Mouse (Mus musculus): Measurements from ENCODE around the gene Zfpm1. TPM values are rescaled to one million over a fixed set of nuclear protein-coding genes. Genes with fewer than 3 reads are reported as not detected.

Gene Zfpm1
- polyA plus RNA-seq, 1 experiment from 2014 or later = 1.1 TPM

DNA sequence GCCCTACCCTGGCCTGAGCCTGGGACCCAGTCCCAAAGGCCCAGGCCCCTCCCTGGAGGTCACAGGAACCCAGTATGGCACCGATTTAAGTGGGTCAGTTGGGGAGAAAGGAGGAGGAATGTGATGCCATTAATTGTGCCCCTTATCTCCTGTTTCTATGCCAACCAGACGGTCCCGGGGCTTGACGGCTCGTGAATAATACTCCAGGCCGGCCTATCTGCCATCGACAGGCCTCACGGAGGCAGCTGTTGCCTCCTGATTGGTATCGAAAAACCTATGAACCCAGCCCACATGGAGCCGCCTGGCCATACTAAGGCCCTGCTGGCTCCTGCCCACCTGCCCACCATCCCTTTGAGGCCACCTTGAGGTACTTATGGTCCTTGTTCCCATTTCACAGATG is 5.0 kb downstream of the Zfpm1 start:
- Histone ChIP-seq H3K4me3 (no peak overlapping the region), H3K4me2 (no peak overlapping the region), H3K9ac (no peak overlapping the region), H3K27ac (no peak overlapping the region), H3K9me3 (no peaks in the 10 kb centered on the region), H3K4me1 (peaks cover 30% of the 10 kb centered on the region), H3K27me3 (peaks cover 33% of the 10 kb centered on the region), H3K36me3 (no peaks in the 10 kb centered on the region)
- ATAC-seq (ENCODE audit: insufficient number of reproducible peaks, low FRiP score, low TSS enrichment, low read depth) = no peak
- 74% methylated on average over 10 of the region's 10 CpGs for WGBS

DNA sequence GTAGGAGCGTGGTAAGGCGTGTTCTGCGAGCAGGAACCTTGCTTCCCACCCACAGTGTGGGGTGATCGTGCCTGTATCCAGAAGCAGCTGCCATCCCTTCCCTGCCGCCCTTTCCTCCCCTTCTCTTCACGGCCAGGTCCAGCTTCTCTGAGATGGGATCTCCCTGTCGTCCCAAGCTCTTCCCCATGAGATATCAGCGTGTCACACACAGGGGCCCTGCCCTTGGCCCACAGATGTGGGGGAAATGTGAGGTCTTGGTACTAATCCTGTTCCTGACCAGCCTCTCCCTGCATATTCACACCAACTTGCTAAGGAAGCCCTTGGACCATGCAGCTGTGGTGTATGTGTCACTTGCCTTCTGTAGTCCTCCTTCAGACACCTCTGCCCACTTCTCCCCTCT is 5.8 kb downstream of the Zfpm1 start:
- peaks cover 33% of the 10 kb centered on the region for H3K27me3 ChIP-seq
- no peaks in the 10 kb centered on the region for H3K9me3 ChIP-seq
- H3K4me2 ChIP-seq = no peak overlapping the region
- ATAC-seq (ENCODE audit: insufficient number of reproducible peaks, low FRiP score, low TSS enrichment, low read depth) = no peak
- no peaks in the 10 kb centered on the region for H3K36me3 ChIP-seq
- H3K4me3 ChIP-seq = no peak overlapping the region
- no peak overlapping the region for H3K27ac ChIP-seq
- 70% methylated on average over 8 of the region's 8 CpGs for WGBS
- peaks cover 26% of the 10 kb centered on the region for H3K4me1 ChIP-seq
- H3K9ac ChIP-seq = no peak overlapping the region

DNA sequence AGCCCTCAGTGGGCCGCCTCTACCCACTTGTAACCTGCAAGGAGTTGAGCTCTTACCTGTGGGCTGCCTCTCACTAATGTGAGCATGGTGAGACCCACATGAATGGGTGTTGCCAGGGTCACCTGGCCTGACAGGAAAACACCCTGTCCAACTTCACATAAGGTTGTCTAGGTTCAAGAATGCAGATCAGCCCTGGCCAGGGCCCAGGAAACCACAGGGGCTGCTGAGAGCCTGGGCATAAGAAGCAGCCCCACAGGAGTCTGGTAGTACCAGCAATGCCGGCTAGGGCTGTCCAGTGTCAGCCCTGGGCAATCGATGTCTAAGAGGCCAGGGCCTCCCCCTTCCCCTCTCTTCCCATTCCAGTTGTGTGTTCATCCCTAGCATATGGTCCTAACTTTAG is 6.4 kb downstream of the Zfpm1 start:
- H3K9ac ChIP-seq = no peak overlapping the region
- no peak overlapping the region for H3K27ac ChIP-seq
- H3K4me1 ChIP-seq = peaks cover 20% of the 10 kb centered on the region
- WGBS = 71% methylated on average over 3 of the region's 3 CpGs
- no peaks in the 10 kb centered on the region for H3K36me3 ChIP-seq
- no peak overlapping the region for H3K4me2 ChIP-seq
- H3K4me3 ChIP-seq = no peak overlapping the region
- H3K27me3 ChIP-seq = peaks cover 28% of the 10 kb centered on the region
- no peak for ATAC-seq (ENCODE audit: insufficient number of reproducible peaks, low FRiP score, low TSS enrichment, low read depth)
- H3K9me3 ChIP-seq = no peaks in the 10 kb centered on the region

DNA sequence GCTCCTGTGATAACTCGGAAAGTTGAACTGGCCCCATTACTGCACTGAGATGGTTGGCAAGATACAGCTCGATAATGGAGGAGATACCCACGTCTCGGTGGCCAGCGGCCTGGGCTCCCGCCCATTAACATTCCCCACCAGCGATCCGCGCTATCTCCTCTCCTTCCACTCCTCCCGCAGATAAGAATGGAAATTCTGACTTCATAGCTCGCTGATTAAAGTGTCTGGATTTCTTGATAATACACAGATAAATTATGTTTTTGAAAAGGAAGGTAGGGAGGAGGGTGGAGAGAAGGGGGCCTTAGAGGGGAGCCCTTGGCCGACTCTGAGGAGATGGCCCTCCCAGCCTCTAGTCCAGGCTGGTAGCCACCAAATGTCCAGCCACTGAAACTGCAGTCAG is 9.1 kb downstream of the Zfpm1 start:
- 78% methylated on average over 12 of the region's 12 CpGs for WGBS
- Histone ChIP-seq H3K4me2 (no peak overlapping the region), H3K27ac (no peak overlapping the region), H3K9ac (no peak overlapping the region), H3K4me3 (no peak overlapping the region), H3K9me3 (no peaks in the 10 kb centered on the region), H3K4me1 (peaks cover 19% of the 10 kb centered on the region), H3K36me3 (no peaks in the 10 kb centered on the region), H3K27me3 (peaks cover 4% of the 10 kb centered on the region; the same call in 1 of the 2 replicates)
- ATAC-seq (ENCODE audit: insufficient number of reproducible peaks, low FRiP score, low TSS enrichment, low read depth) = no peak

DNA sequence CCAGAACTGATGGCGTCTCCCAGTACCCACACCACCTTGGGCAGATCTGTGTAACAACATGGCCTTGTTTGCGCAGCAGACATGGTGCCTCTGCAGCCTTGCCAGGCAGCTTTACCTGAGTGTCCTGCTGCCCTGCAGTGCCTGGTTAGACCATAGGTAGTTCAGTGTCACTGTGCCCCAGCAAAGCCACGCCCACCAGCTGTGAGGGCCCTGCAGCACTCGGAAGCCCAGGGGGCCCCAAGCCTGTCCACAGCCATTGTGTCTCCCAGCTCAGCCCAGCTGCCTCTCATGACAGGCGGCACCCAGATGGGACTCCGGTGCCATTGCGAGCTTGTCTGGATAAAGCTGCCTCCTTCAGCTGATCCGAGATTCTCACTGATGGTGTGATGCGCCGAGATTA is 9.6 kb downstream of the Zfpm1 start:
- Histone ChIP-seq H3K9ac (no peak overlapping the region), H3K4me3 (no peak overlapping the region), H3K4me1 (peaks cover 24% of the 10 kb centered on the region), H3K4me2 (no peak overlapping the region), H3K9me3 (no peaks in the 10 kb centered on the region), H3K27me3 (no peaks in the 10 kb centered on the region), H3K27ac (no peak overlapping the region), H3K36me3 (no peaks in the 10 kb centered on the region)
- ATAC-seq (ENCODE audit: insufficient number of reproducible peaks, low FRiP score, low TSS enrichment, low read depth) = no peak
- WGBS = 67% methylated on average over 10 of the region's 10 CpGs

DNA sequence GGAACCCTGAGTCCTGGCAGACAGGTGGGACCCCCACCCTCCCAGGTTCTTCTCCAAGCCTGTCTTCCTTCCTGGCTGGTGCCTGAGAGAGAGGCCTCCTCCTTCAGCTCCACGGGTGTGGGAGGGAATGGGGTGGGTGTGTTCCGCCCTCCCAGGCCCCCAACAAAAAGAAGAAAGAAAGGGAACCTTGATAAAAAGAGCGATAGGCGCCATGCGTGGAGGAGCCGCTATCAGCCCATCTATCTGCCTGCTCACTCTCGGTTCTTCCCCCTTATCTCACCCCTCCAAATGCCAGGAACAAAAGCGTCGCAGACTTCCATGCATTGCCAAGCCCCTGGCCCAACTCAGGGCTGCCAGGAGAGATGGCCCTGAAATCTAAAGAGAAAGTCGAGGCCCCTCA is 11.5 kb downstream of the Zfpm1 start:
- H3K9me3 ChIP-seq = no peaks in the 10 kb centered on the region
- H3K4me3 ChIP-seq = no peak overlapping the region
- no peak overlapping the region for H3K4me2 ChIP-seq
- H3K9ac ChIP-seq = no peak overlapping the region
- WGBS = 72% methylated on average over 10 of the region's 10 CpGs
- no peak for ATAC-seq (ENCODE audit: insufficient number of reproducible peaks, low FRiP score, low TSS enrichment, low read depth)
- no peaks in the 10 kb centered on the region for H3K36me3 ChIP-seq
- H3K27me3 ChIP-seq = no peaks in the 10 kb centered on the region
- H3K4me1 ChIP-seq = peaks cover 28% of the 10 kb centered on the region
- H3K27ac ChIP-seq = 0 out of 2 replicates have a peak overlapping the region, but pooled peaks have one; percentile 8

DNA sequence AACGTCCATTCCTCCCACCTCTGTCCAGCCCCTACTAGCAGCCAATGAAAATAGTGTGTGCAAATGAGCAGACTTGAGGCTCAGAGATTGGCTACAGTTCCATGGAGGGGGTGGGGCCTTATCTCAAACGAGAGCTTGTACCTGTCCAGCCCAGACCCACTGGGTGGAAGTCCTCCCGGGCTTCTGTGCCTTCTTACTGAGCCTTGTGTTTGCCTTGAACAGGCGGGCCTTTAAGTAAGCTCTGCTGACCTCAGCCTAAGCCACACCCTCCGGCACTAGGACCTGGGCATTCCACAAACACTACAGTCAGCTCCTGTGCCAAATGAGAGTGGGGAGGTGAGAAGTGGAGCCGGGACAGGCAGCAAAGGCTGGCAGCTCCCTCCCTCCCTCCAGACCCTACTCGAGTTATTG is 12.3 kb downstream of the Zfpm1 start:
- no peak overlapping the region for H3K4me2 ChIP-seq
- no peaks in the 10 kb centered on the region for H3K36me3 ChIP-seq
- H3K4me1 ChIP-seq = peaks cover 28% of the 10 kb centered on the region
- H3K27ac ChIP-seq = 0 out of 2 replicates have a peak overlapping the region, but pooled peaks have one; percentile 18
- peak; percentile 75 for ATAC-seq (ENCODE audit: insufficient number of reproducible peaks, low FRiP score, low TSS enrichment, low read depth)
- H3K27me3 ChIP-seq = no peaks in the 10 kb centered on the region
- WGBS = 6% methylated on average over 7 of the region's 7 CpGs
- H3K9ac ChIP-seq = no peak overlapping the region
- no peaks in the 10 kb centered on the region for H3K9me3 ChIP-seq
- no peak overlapping the region for H3K4me3 ChIP-seq

DNA sequence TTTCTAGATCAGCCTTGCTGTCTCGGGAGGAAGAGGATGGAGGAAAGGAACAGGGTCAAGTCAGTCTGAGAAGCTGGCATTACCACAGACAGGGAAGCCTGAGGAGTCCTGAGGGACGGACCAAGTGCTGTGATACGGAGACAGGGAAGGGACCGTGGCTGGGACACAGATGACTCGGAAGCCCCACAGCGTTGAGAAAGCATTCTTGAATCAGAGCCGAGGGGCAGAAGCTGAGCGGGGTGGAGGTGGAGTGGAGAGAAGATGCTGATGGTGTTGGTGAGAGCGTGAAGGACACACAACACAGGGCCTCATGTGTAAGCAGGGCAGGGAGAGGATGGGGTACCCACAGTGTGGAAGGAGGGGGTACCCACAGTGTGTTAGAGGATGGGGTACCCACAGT is 13.4 kb downstream of the Zfpm1 start:
- WGBS = 67% methylated on average over 9 of the region's 9 CpGs
- H3K4me3 ChIP-seq = no peak overlapping the region
- H3K36me3 ChIP-seq = no peaks in the 10 kb centered on the region
- no peak for ATAC-seq (ENCODE audit: insufficient number of reproducible peaks, low FRiP score, low TSS enrichment, low read depth)
- H3K4me2 ChIP-seq = no peak overlapping the region
- no peak overlapping the region for H3K9ac ChIP-seq
- H3K27me3 ChIP-seq = no peaks in the 10 kb centered on the region
- peaks cover 28% of the 10 kb centered on the region for H3K4me1 ChIP-seq
- H3K27ac ChIP-seq = no peak overlapping the region
- no peaks in the 10 kb centered on the region for H3K9me3 ChIP-seq

DNA sequence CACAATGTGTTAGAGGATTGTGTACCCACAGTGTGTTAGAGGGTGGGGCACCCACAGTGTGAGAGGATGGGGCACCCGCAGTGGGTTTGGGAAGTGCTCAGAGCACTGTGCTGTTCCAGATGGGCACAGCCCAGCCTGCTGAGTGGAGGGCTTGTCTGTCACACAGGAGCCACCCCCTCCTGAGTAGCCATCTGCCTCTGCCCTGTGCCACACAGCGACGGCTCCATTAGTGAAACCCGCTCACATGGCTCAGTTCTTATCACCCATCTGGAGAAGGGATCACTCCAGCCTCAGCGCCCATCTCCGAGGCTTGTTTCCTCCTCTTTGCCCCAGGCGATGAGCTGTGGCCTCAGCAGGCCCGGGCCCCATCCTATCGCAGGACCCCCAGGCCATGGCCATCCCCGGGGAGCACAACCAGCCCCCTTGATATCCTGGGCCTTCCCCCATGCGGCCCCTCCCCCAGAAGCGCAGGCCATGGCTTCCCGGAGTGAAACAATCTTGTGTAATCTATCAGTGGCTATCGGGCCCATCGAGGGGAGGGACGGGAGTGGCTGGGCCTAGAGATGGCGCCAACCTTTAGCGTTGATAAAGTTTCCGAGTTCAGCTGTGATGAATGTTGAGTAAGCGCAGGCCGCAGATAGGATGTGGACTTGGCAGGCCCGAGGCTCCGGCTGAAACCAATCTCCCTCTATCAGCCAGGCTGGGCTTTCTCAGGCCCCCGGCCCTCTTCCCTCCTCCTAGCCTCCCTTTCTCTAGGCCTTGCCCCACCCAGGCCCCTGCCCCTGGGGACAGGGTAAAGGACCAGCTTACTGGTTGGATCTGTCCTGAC is 14.4 kb downstream of the Zfpm1 start:
- Histone ChIP-seq H3K27ac (peak overlapping the region; percentile 47; the same call in 1 of the 2 replicates), H3K9me3 (no peaks in the 10 kb centered on the region), H3K9ac (no peak overlapping the region), H3K36me3 (no peaks in the 10 kb centered on the region), H3K4me2 (no peak overlapping the region), H3K4me3 (no peak overlapping the region), H3K4me1 (peaks cover 28% of the 10 kb centered on the region), H3K27me3 (no peaks in the 10 kb centered on the region)
- 52% methylated on average over 24 of the region's 24 CpGs for WGBS
- no peak for ATAC-seq (ENCODE audit: insufficient number of reproducible peaks, low FRiP score, low TSS enrichment, low read depth)

DNA sequence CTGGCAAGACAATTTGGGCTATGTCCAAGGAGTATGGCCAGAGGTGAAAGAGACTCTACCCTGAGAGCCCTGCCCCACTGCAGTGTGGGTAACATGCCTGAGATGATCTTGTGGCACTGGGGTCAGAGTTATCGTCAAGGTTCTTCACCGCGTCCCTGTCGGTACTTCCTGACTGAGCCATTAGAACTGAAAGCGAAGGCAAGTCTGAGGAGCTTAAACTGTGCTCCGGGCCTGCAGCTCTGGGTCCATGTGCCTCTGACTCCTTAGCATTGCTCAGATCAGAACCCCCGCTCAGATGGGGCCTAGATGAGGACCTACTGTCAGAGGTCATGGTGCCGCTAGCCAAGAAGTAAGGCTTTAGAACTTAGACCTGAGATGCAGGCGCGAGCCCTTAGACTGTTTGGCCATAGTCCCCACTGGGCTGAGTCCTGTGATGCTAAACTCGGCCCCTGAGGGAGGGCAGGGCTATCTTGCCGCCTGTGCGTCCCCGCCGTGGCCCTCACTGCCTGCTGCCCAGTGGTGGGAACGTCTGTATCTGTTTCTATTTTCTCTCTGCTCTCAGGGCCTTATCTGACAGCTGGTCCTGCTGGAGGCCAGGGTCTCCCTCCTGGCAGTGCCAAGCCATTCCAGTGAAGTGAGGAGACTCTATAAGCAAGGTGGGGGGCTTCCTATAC is 17.8 kb downstream of the Zfpm1 start:
- H3K9me3 ChIP-seq = no peaks in the 10 kb centered on the region
- H3K9ac ChIP-seq = no peak overlapping the region
- no peak for ATAC-seq (ENCODE audit: insufficient number of reproducible peaks, low FRiP score, low TSS enrichment, low read depth)
- no peak overlapping the region for H3K4me3 ChIP-seq
- no peak overlapping the region for H3K27ac ChIP-seq
- peaks cover 17% of the 10 kb centered on the region for H3K4me1 ChIP-seq
- H3K36me3 ChIP-seq = no peaks in the 10 kb centered on the region
- H3K27me3 ChIP-seq = no peaks in the 10 kb centered on the region
- H3K4me2 ChIP-seq = no peak overlapping the region
- 70% methylated on average over 16 of the region's 16 CpGs for WGBS

DNA sequence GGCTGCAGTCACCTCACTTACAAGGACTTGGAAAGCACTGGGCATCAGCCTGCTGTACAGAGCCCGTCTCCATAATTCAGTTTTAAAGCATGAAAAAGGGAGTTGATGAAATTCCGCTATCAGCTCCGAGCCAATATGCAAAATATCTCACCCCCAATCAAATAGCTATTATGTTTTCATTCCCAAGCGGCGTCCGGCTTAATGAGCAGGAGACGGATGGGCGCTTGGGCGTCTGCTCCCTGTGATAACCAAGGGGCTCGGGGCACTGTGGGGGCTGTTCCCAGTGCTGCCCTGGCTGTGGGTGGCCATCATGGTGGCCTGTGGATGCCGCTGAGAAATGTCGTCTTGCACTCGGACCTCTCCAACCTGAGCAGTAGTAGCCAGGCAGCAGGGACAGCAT is 19.1 kb downstream of the Zfpm1 start:
- Histone ChIP-seq H3K9ac (no peak overlapping the region), H3K4me1 (peaks cover 12% of the 10 kb centered on the region), H3K27ac (no peak overlapping the region), H3K9me3 (no peaks in the 10 kb centered on the region), H3K27me3 (no peaks in the 10 kb centered on the region), H3K36me3 (no peaks in the 10 kb centered on the region), H3K4me3 (no peak overlapping the region), H3K4me2 (no peak overlapping the region)
- WGBS = 85% methylated on average over 13 of the region's 13 CpGs
- no peak for ATAC-seq (ENCODE audit: insufficient number of reproducible peaks, low FRiP score, low TSS enrichment, low read depth)

DNA sequence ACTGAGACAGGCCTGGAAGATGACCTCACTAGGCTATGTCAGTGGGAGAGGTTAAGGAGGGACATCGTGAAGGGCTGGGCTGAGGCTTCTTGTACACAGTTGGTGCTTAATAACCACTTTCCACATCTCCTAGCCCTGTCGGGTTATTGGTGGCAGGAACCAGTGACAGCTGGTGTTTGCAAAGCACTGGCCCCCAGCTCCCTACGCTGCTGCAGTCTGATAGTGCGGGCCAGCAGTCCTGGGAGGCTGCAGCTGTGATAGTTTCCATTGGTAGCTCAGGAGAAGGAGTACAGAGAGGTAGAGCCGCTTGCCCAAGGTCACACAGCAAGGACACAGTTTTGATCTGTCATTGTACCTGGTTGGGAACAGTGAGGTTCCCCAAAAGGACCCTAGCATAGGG is 19.9 kb downstream of the Zfpm1 start:
- Histone ChIP-seq H3K4me2 (no peak overlapping the region), H3K4me3 (no peak overlapping the region), H3K36me3 (no peaks in the 10 kb centered on the region), H3K27ac (no peak overlapping the region), H3K9ac (no peak overlapping the region), H3K9me3 (no peaks in the 10 kb centered on the region), H3K4me1 (peaks cover 4% of the 10 kb centered on the region), H3K27me3 (no peaks in the 10 kb centered on the region)
- ATAC-seq (ENCODE audit: insufficient number of reproducible peaks, low FRiP score, low TSS enrichment, low read depth) = no peak
- WGBS = 86% methylated on average over 5 of the region's 5 CpGs

All from limb, embryonic 15.5 days (tissue).